Mouse (Mus musculus): ENCODE data around the gene Vac14. TPM values are rescaled to one million over a fixed set of nuclear protein-coding genes. Genes with fewer than 3 reads are reported as not detected.

Gene Vac14
- total RNA-seq, 2 experiments from 2014 or later = 23.6 to 24.1 TPM

DNA sequence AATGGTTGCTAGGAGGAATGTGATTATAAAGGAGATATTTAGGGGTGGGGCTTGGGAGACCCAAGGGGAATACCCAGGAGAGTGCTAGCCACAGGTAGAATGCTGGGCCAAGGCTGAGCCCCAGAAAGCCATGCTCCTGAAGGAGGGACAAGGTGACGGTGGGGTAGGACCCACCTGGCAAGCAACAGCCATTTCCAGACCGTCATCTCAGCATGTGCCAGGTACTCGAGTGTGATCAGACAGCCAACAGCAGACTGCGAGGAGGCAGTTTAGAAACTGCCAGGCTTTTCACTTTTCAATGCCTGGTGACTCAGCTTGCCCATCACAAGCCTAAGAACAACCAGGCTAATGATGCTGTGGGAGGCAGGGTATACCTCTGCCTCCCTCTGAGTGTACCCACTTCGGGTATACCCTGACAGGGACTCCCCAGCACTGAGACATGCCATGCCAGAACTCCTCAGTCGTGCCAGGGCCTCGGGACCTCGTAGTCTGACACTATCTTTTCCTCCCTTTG, 113.0 kb downstream of the Vac14 start:
- peak in 1 of 2 experiments; percentile 24 for DNase-seq (ENCODE audit: low spot score in 2 of 2)
- intact Hi-C loops (cut with DNase I) = no loop called here

DNA sequence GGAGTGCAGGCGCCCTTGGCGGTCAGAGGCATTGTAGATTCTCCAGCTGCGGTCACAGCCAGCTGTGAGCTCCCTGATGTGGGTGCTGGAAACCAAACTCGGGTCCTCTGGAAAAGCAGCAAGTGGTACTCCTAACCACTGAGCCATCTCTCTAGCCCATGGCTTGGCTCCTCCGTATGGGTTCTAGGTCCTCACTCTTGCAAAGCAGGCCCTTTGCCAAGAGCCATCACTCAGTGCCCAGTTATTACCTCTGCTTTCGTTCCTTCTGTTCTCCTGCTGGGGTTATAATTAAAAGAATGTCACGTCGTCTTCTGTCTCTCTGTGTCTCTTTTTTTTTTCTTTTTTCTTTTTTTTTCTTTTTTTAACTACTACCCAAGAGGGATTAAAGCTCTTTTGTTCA, 114.7 kb downstream of the Vac14 start:
- intact Hi-C loops (cut with DNase I) = no loop called here

GRCm38 (mm10) chr8:110738591-110739195, 120.3 kb downstream of the Vac14 start:
- intact Hi-C loops (cut with DNase I) = no loop called here
- DNase-seq (ENCODE audit: low spot score in 2 of 2) = peak in 1 of 2 experiments; percentile 11

More for the DNA sequence above, 114.7 kb downstream of the Vac14 start:
- DNase-seq (ENCODE audit: low spot score in 2 of 2) = no peak

GRCm38 (mm10) chr8:110740629-110741175, 122.3 kb downstream of the Vac14 start:
- intact Hi-C loops (cut with DNase I) = loop anchor here (5.0 kb wide), 1 partner anchor 93 kb away; no protein-coding TSS in a partner anchor
- DNase-seq (ENCODE audit: low spot score in 2 of 2) = no peak

- DNase-seq (ENCODE audit: low spot score in 2 of 2) = no peak
- intact Hi-C loops (cut with DNase I) = loop anchor here (5.0 kb wide), 1 partner anchor 95 kb away; no protein-coding TSS in a partner anchor
These were observed 123.5 kb downstream of the Vac14 start for GRCm38 (mm10) chr8:110741816-110742451.

GRCm38 (mm10) chr8:110742452-110742818, 124.0 kb downstream of the Vac14 start:
- no peak for DNase-seq (ENCODE audit: low spot score in 2 of 2)
- intact Hi-C loops (cut with DNase I) = loop anchor here (5.0 kb wide), 1 partner anchor 95 kb away; no protein-coding TSS in a partner anchor

GRCm38 (mm10) chr8:110745162-110745561, 126.8 kb downstream of the Vac14 start:
- intact Hi-C loops (cut with DNase I) = no loop called here
- no peak for DNase-seq (ENCODE audit: low spot score in 2 of 2)

- DNase-seq (ENCODE audit: low spot score in 2 of 2) = no peak
- intact Hi-C loops (cut with DNase I) = no loop called here
These were observed 128.3 kb downstream of the Vac14 start for GRCm38 (mm10) chr8:110746661-110747060.

GRCm38 (mm10) chr8:110749500-110750170, 131.2 kb downstream of the Vac14 start:
- DNase-seq (ENCODE audit: low spot score in 2 of 2) = no peak
- intact Hi-C loops (cut with DNase I) = loop anchor here (5.0 to 10.0 kb wide), 3 partner anchors 58 to 345 kb away; partner anchors contain the start of genes Clec18a, Il34 and Pdpr

- intact Hi-C loops (cut with DNase I) = loop anchor here (5.0 to 10.0 kb wide), 3 partner anchors 57 to 345 kb away; partner anchors contain the start of genes Clec18a, Il34 and Pdpr
- DNase-seq (ENCODE audit: low spot score in 2 of 2) = no peak
These were observed 131.9 kb downstream of the Vac14 start for GRCm38 (mm10) chr8:110750269-110750668.

GRCm38 (mm10) chr8:110751490-110751889, 133.1 kb downstream of the Vac14 start:
- intact Hi-C loops (cut with DNase I) = loop anchor here (5.0 to 10.0 kb wide), 3 partner anchors 56 to 343 kb away; partner anchors contain the start of genes Clec18a, Il34 and Pdpr
- DNase-seq (ENCODE audit: low spot score in 2 of 2) = no peak

- intact Hi-C loops (cut with DNase I) = loop anchor here (2.0 to 10.0 kb wide), 4 partner anchors 53 to 340 kb away; partner anchors contain the start of genes Clec18a, Cog4, Il34 and Pdpr
- DNase-seq (ENCODE audit: low spot score in 2 of 2) = peak in 1 of 2 experiments; percentile 48
These were observed 136.3 kb downstream of the Vac14 start for GRCm38 (mm10) chr8:110754713-110755112.

DNA sequence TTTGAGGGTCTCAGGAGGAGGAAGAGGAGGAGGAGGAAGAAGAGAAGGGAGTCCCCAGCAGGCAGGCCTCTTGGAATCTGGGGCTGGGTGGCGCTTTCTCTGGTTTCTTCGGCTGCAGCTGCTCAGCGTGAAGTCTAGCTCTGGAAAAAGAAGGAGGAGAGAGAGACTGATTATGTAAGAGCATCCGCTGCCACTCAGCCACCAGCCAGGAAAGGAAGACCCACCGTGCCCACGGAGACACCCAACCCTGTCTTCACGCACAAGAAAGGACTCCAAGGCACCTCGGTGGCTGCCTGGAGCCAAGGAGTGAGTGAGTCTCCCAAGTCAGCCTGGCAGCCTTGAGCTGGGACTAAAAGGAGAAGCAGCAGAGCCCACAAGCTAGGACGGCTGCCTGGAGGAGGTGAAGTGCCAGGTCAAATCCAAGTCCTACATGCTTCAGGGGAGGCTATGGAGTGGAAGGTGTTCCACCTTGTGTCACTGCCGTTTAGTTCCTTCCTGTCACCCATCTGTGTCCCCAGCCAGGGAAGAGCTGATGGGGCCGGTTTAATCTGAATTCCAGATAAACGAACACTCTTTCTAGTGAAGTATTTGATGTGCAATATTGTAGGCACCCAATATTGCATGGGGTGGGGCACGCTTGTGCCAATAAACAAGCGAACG, 137.3 kb downstream of the Vac14 start:
- DNase-seq (ENCODE audit: low spot score in 2 of 2) = peak; percentile 72 to 81
- intact Hi-C loops (cut with DNase I) = loop anchor here (2.0 to 10.0 kb wide), 2 partner anchors 91 to 339 kb away; partner anchors contain the start of genes Clec18a, Cog4, Pdpr and Sf3b3

DNA sequence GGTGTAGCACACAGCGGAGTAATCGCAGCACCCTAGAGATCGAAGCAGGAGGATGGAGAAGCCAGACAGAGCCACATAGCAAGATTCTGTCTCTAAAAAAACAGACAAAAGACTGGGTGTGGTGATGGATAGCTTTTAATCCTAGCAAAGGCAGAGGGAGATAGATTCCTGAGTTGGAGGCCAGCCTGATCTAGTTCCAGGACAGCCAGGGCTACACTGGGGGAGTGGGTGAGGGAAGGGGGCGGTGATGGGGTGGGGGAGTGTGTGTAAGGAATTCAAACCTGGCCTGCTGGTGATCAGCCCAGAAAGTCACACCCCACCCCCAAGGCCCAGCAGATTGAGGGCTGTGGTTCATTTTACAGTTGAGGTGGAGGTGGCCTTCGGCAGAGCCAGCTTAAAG, 137.8 kb downstream of the Vac14 start:
- intact Hi-C loops (cut with DNase I) = loop anchor here (10.0 kb wide), 1 partner anchor 339 kb away; the partner anchor contains the start of genes Clec18a and Pdpr

GRCm38 (mm10) chr8:110760280-110760940, 142.0 kb downstream of the Vac14 start:
- DNase-seq (ENCODE audit: low spot score in 2 of 2) = no peak
- intact Hi-C loops (cut with DNase I) = no loop called here

More for the DNA sequence above, 137.8 kb downstream of the Vac14 start:
- no peak for DNase-seq (ENCODE audit: low spot score in 2 of 2)

GRCm38 (mm10) chr8:110761185-110761584, 142.8 kb downstream of the Vac14 start:
- no peak for DNase-seq (ENCODE audit: low spot score in 2 of 2)
- intact Hi-C loops (cut with DNase I) = no loop called here

DNA sequence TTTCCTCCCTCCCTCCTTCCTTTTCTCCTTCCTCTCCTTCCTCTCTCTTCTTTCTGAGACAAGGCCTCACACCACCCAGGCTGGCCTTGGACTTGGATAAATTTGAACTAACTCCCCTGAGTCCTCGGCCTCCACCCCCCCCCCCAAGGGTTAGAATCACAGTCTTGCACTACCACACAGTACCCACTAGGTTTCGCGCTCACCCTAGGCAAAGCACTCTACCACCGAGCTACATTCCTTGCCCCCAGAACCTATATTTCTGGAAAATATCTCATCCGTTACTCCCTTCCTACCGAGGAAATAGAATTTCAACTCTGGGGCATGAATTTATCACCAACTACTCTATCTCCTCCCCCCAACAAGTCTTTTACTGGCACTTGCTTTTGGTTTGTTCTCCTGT, 143.6 kb downstream of the Vac14 start:
- intact Hi-C loops (cut with DNase I) = no loop called here

DNA sequence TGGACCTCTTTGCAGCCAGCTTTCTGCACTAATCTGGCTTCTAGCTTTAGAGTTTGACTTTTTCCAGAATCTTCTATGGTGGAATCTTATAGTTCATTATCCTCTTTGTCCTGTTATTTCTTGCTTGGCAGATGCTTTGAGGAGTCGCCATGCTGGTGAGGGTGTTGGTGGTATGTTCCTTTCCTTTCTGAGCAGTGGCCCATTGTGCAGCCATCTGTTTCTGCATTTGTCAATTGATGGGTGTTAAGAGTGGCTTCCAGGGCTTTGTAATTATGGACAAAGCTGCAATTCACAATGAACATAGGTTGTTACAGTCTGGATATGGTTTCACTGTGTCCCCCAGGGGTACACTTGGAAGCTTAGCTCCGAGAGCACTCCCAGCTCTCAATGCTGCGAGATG, 146.3 kb downstream of the Vac14 start:
- no peak for DNase-seq (ENCODE audit: low spot score in 2 of 2)
- intact Hi-C loops (cut with DNase I) = no loop called here

More for the DNA sequence above, 143.6 kb downstream of the Vac14 start:
- DNase-seq (ENCODE audit: low spot score in 2 of 2) = no peak
